Mouse (Mus musculus): ENCODE data around the gene Cd5.

GRCm38 (mm10) chr19:10676656-10677055 is 62.1 kb downstream of the Cd5 start:
- TF ChIP-seq CTCF (conservative IDR thresholded peaks at IDR 0.05; ENCODE audit: low read length) (peak; percentile 13; the same call in 1 of the 2 replicates), NANOG (IDR thresholded peaks at IDR 0.05; ENCODE audit: borderline replicate concordance, low read length) (no peak; the same call in 1 of the 2 replicates)

Measured in E14TG2a.4 (cell line).